Mouse (Mus musculus) bone marrow macrophage, adult 2 months (primary cell): ENCODE data around the gene Pdzd2.

Source experiments
- CTCF ChIP-seq: IDR thresholded peaks from 2 replicates; pipeline ENCODE4 v1.5.1; 2012; ENCODE audit warnings: low read depth, mild to moderate bottlenecking, low read length, moderate library complexity
- POLR2A ChIP-seq: IDR thresholded peaks from 2 replicates; pipeline ENCODE4 v1.6.1; 2012; ENCODE audit warnings: mild to moderate bottlenecking, low read depth, low read length, borderline replicate concordance

DNA sequence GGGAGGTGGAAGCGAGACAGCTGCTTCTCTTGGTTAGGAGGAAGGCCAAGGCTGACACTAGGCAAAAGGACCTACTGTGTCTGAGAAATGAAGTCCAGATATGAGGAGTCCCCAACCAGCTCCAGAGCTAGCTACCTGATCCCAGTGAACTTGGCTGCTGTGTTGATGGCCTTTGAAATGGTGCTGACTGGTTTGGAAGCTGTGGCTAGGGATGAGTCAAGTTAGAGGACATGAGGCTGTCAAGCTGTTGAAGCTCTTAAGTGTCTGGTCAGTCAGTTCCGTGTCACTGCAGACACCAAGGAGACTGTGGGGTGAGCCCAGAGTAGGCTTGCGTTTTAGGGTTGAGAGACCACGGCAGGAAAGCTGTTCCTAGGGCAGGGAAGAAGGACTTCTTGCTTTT lies 405.3 kb downstream of the Pdzd2 start:
- TF ChIP-seq CTCF (no peak), POLR2A (no peak)
